Mouse (Mus musculus) MEL (cell line): ENCODE measurements around the gene Bad. TPM values are rescaled to one million over a fixed set of nuclear protein-coding genes. Genes with fewer than 3 reads are reported as not detected.

Source experiments
- DNase-seq: peaks from one replicate; pipeline ENCODE4 v3.0.0; 2011; ENCODE audit warnings: low read depth, low spot score
- H3K27ac ChIP-seq: 2 replicates; pipeline ENCODE4 v1.5.1; 2012; ENCODE audit warnings: low read depth, mild to moderate bottlenecking, control low read depth, low read length, moderate library complexity; ENCODE audit not compliant: control insufficient read depth
- H3K27me3 ChIP-seq, 2 experiments: fragments of 150-350 bp in 1 of 2; sonication (generic) in 1 of 2; 2 replicates each; pipeline ENCODE4 v1.6.1; 2012; ENCODE audit warnings: low read length in 2 of 2, mild to moderate bottlenecking in 2 of 2, improper control_type of control experiment in 1 of 2, moderate library complexity in 1 of 2; ENCODE audit not compliant: insufficient read depth in 2 of 2, control insufficient read depth in 1 of 2
- H3K36me3 ChIP-seq, 2 experiments: 2 replicates each; pipeline ENCODE4 v1.6.1; 2012 to 2014; ENCODE audit warnings: low read length in 2 of 2, improper control_type of control experiment in 1 of 2, inconsistent platforms in 1 of 2, mild to moderate bottlenecking in 1 of 2; ENCODE audit not compliant: insufficient read depth in 2 of 2, control insufficient read depth in 1 of 2
- H3K4me1 ChIP-seq, 2 experiments: fragments of 150-350 bp in 1 of 2; sonication (generic) in 1 of 2; 2 replicates each; pipeline ENCODE4 v1.6.1; 2012; ENCODE audit warnings: low read length in 2 of 2, improper control_type of control experiment in 1 of 2, mild to moderate bottlenecking in 1 of 2; ENCODE audit not compliant: insufficient read depth in 2 of 2, control insufficient read depth in 1 of 2
- H3K4me3 ChIP-seq, 2 experiments: fragments of 150-350 bp in 1 of 2; sonication (generic) in 1 of 2; 2 replicates each; pipeline ENCODE4 v1.5.1; 2012; ENCODE audit warnings: low read depth in 2 of 2, low read length in 2 of 2, mild to moderate bottlenecking in 2 of 2, moderate library complexity in 2 of 2, control low read depth in 1 of 2, improper control_type of control experiment in 1 of 2; ENCODE audit not compliant: control insufficient read depth in 1 of 2, insufficient read depth in 1 of 2
- H3K79me2 ChIP-seq: 2 replicates; pipeline ENCODE4 v1.6.1; 2012; ENCODE audit warnings: mild to moderate bottlenecking, low read length, moderate library complexity; ENCODE audit not compliant: control insufficient read depth, poor library complexity, insufficient read depth
- H3K9ac ChIP-seq: 2 replicates; pipeline ENCODE4 v1.6.1; 2012; ENCODE audit warnings: low read depth, mild to moderate bottlenecking, control low read depth, low read length, moderate library complexity; ENCODE audit not compliant: control insufficient read depth, poor library complexity, severe bottlenecking
- H3K9me3 ChIP-seq: fragments of 150-350 bp; sonication (generic); replicated peaks from 2 replicates; pipeline ENCODE4 v1.6.1; 2012; ENCODE audit warnings: mild to moderate bottlenecking, low read length, improper control_type of control experiment, moderate library complexity; ENCODE audit not compliant: insufficient read depth
- BHLHE40 ChIP-seq: IDR thresholded peaks from 2 replicates; pipeline ENCODE4 v1.6.1; 2012; ENCODE audit warnings: low read depth, mild to moderate bottlenecking, inconsistent platforms, low read length, improper control_type of control experiment, borderline replicate concordance
- JUND ChIP-seq: IDR thresholded peaks from 2 replicates; pipeline ENCODE4 v1.6.1; 2011; ENCODE audit warnings: low read depth, mild to moderate bottlenecking, improper control_type of control experiment, low read length
- MAX ChIP-seq: IDR thresholded peaks from 2 replicates; pipeline ENCODE4 v1.6.1; 2011; ENCODE audit warnings: low read length, improper control_type of control experiment
- MAZ ChIP-seq: IDR thresholded peaks from 2 replicates; pipeline ENCODE4 v1.6.1; 2012; ENCODE audit warnings: low read depth, mild to moderate bottlenecking, inconsistent platforms, low read length, improper control_type of control experiment
- MYB ChIP-seq: IDR thresholded peaks from 2 replicates; pipeline ENCODE4 v1.6.1; 2011; ENCODE audit warnings: mild to moderate bottlenecking, low read depth, low read length, improper control_type of control experiment
- NELFE ChIP-seq: IDR thresholded peaks from 2 replicates; pipeline ENCODE4 v1.6.1; 2011; ENCODE audit warnings: low read depth, low read length, improper control_type of control experiment
- NRF1 ChIP-seq: IDR thresholded peaks from 2 replicates; pipeline ENCODE4 v1.6.1; 2014; ENCODE audit warnings: low read depth, mild to moderate bottlenecking, inconsistent platforms, low read length, improper control_type of control experiment, moderate library complexity; ENCODE audit not compliant: poor library complexity, insufficient read depth, severe bottlenecking
- RAD21 ChIP-seq: IDR thresholded peaks from 2 replicates; pipeline ENCODE4 v1.6.1; 2011; ENCODE audit warnings: mild to moderate bottlenecking, low read depth, low read length, improper control_type of control experiment
- SMC3 ChIP-seq: IDR thresholded peaks from 2 replicates; pipeline ENCODE4 v1.6.1; 2011; ENCODE audit warnings: low read depth, low read length, improper control_type of control experiment
- TAL1 ChIP-seq: IDR thresholded peaks from 2 replicates; pipeline ENCODE4 v1.6.1; 2012; ENCODE audit warnings: mild to moderate bottlenecking, inconsistent platforms, low read length, moderate library complexity, mixed read lengths
- TCF12 ChIP-seq: IDR thresholded peaks from 2 replicates; pipeline ENCODE4 v1.6.1; 2014; ENCODE audit warnings: low read depth, mild to moderate bottlenecking, inconsistent platforms, low read length, improper control_type of control experiment, moderate library complexity
- USF1 ChIP-seq: IDR thresholded peaks from 2 replicates; pipeline ENCODE4 v1.6.1; 2014; ENCODE audit warnings: low read depth, mild to moderate bottlenecking, inconsistent platforms, low read length, improper control_type of control experiment, moderate library complexity
- USF2 ChIP-seq, 2 experiments: IDR thresholded peaks; 2 replicates each; pipeline ENCODE4 v1.6.1; 2011 to 2012; ENCODE audit warnings: improper control_type of control experiment in 2 of 2, low read length in 2 of 2, borderline replicate concordance in 1 of 2, inconsistent platforms in 1 of 2, low read depth in 1 of 2, mild to moderate bottlenecking in 1 of 2; ENCODE audit not compliant: insufficient read depth in 1 of 2
- polyA plus RNA-seq, 2 experiments: library from polyadenylated mRNA; stranded (reverse) in 1 of 2; unstranded in 1 of 2; fragments of >175 nt in 1 of 2; fragments of >200 nt in 1 of 2; gene quantifications; 2 replicates each; pipeline versions ENCODE4 v1.2.1 to v1.2.4; 2012; ENCODE audit warnings: low replicate concordance in 2 of 2, low read depth in 1 of 2; ENCODE audit not compliant: insufficient read length in 2 of 2, insufficient read depth in 1 of 2, missing spikeins in 1 of 2
- total RNA-seq: library from RNA; depleted of rRNA; stranded (reverse); fragments of 300-350 nt; gene quantifications from 2 replicates; pipeline ENCODE4 v1.2.3, GENCODE M21; 2012

Gene Bad
- total and polyA plus RNA-seq, 3 experiments, result 51.7 to 69.7 TPM; not detected in 1

DNA sequence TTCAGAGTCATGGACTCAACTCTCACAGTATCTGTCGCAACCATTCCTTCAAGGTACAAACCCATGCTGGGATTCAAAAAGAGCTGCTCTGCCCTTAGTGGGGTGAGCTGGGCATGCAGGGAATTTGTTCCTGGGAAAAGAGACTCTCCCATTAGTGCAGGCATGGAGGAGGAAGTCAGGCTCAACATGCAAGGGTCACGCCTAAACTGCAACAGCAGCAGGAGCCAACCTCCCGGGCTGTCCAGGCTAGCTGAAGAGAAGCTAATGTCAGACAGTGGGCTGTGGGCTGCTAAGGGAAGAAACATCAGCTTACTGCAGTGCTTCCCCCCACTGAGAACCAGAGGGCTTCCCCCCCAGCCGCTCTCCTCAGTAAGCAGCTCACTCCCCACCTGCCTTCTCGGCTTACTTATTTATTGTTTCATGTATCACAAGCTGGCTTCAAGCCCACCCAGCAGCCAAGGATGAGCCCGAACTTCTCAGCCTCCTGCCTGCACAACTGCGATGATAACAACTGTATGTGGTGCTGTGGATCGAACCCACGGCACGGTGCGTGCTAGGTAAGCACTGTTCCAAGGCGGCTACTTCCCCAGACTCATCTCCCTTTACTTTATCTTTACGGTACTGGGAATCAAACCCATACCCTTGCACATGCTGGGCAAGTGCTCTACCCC lies 30.7 kb downstream of the Bad start:
- Histone ChIP-seq H3K27ac (peak overlapping the region; percentile 41), H3K4me3 (peak overlapping the region; percentile 9 to 19; a peak in 2 of 4 replicates)

DNA sequence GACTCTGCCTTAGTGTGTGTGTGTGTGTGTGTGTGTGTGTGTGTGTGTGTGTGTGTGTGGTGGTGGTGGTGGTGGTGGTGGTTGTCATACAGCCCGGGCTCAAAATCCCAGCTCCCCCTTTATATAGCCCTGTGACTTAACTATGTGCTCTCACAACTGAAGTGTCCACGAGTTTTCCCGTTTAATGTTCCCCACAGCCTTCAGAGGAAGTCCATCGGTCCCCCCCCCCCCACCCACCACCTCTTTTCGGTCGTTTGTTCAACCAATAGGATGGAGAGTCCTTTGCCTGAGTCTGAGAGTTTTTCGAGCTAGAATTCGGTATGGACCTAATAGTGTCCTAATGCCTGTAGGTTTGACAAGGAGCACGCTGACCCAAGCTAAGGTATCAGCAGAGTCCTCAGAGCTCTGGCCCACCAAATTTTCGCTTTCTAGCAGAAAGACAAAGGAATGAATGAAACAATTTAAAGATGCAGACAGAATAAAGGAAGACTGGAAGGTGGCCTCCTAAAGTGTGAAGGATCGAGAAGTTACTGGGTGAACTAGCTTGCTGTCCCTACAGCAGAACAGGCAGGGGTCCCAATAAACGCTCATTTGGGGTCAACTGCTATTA lies 32.0 kb downstream of the Bad start:
- peak; percentile 76 for DNase-seq
- no peaks in the 10 kb centered on the region for H3K9me3 ChIP-seq
- H3K4me3 ChIP-seq, result peak overlapping the region; percentile 57 to 74
- peaks cover 0 to 27% of the 10 kb centered on the region in 2 experiments; a peak in 2 of 4 replicates for H3K36me3 ChIP-seq
- TF ChIP-seq NRF1 (no peak), USF1 (no peak), JUND (no peak), TAL1 (no peak), MYB (no peak), NELFE (peak; percentile 42; the same call in 1 of the 2 replicates), MAZ (no peak), MAX (0 out of 2 replicates have a peak, but pooled peaks have one; percentile 14)
- H3K27me3 ChIP-seq, result no peaks in the 10 kb centered on the region
- H3K79me2 ChIP-seq, result peaks cover 31% of the 10 kb centered on the region
- peak overlapping the region; percentile 77 for H3K9ac ChIP-seq
- peak overlapping the region; percentile 94 for H3K27ac ChIP-seq
- H3K4me1 ChIP-seq, result peaks cover 4 to 51% of the 10 kb centered on the region in 2 experiments

More for the DNA sequence above, 30.7 kb downstream of the Bad start:
- H3K9ac ChIP-seq, result peak overlapping the region; percentile 77
- H3K27me3 ChIP-seq, result no peaks in the 10 kb centered on the region
- H3K4me1 ChIP-seq, result peaks cover 4 to 46% of the 10 kb centered on the region in 2 experiments
- TF ChIP-seq RAD21 (no peak), USF2 (IDR thresholded peaks at IDR 0.05; ENCODE audit: borderline replicate concordance in 1 of 2, insufficient read depth in 1 of 2, low read depth in 1 of 2, low read length in 2 of 2) (no peak), NRF1 (no peak), SMC3 (no peak), TCF12 (no peak), BHLHE40 (no peak)
- TF ChIP-seq, all 39 proteins: peak for 0
- no peaks in the 10 kb centered on the region for H3K9me3 ChIP-seq
- H3K36me3 ChIP-seq, result peaks cover 0 to 24% of the 10 kb centered on the region in 2 experiments; a peak in 2 of 4 replicates
- H3K79me2 ChIP-seq, result peaks cover 21% of the 10 kb centered on the region
- DNase-seq, result peak; percentile 51
